Mouse (Mus musculus) forebrain, postnatal 0 days (tissue): Measurements from ENCODE around the gene Msh3. TPM values are rescaled to one million over a fixed set of nuclear protein-coding genes. Genes with fewer than 3 reads are reported as not detected.
"Not testable (repeated sequence)": the region's sequence is repeated elsewhere in the genome, so short reads cannot be mapped to it uniquely, and the experiment has no call there.

ENCODE experiments used
- ATAC-seq: fragments of 200-750 bp; cut with Nextera tagmentation; 2 replicates; pipeline ENCODE4 v1.8.0; 2017; ENCODE audit warnings: mild to moderate bottlenecking, moderate library complexity
- DNase-seq: peaks from one replicate; pipeline ENCODE4 v3.0.0-alpha.2; 2015
- H3K27ac ChIP-seq: fragments of 300-500 bp; sonication (generic); 2 replicates; pipeline ENCODE4 v1.5.1; 2014; ENCODE audit warnings: low read depth, mild to moderate bottlenecking, antibody characterized with exemption, low read length, moderate library complexity, mixed read lengths
- H3K27me3 ChIP-seq: fragments of 300-500 bp; sonication (generic); 2 replicates; pipeline ENCODE4 v1.6.1; 2014; ENCODE audit warnings: mild to moderate bottlenecking, low read length, mixed read lengths; ENCODE audit not compliant: insufficient read depth
- H3K36me3 ChIP-seq: fragments of 300-500 bp; sonication (generic); 2 replicates; pipeline ENCODE4 v1.6.1; 2014; ENCODE audit warnings: mild to moderate bottlenecking, moderate library complexity; ENCODE audit not compliant: insufficient read depth
- H3K4me1 ChIP-seq: fragments of 300-500 bp; sonication (generic); 2 replicates; pipeline ENCODE4 v1.6.1; 2014; ENCODE audit warnings: antibody characterized with exemption; ENCODE audit not compliant: insufficient read depth
- H3K4me2 ChIP-seq: fragments of 300-500 bp; sonication (generic); 2 replicates; pipeline ENCODE4 v1.6.1; 2014; ENCODE audit warnings: low read depth, mild to moderate bottlenecking, moderate library complexity
- H3K4me3 ChIP-seq: fragments of 300-500 bp; sonication (generic); 2 replicates; pipeline ENCODE4 v1.5.1; 2014; ENCODE audit warnings: low read depth, low read length, mixed read lengths
- H3K9ac ChIP-seq: fragments of 300-500 bp; sonication (generic); 2 replicates; pipeline ENCODE4 v1.6.1; 2014; ENCODE audit warnings: mild to moderate bottlenecking
- H3K9me3 ChIP-seq: fragments of 300-500 bp; sonication (generic); 2 replicates; pipeline ENCODE4 v1.6.1; 2016; ENCODE audit warnings: low read length
- CTCF ChIP-seq: sonication (generic); IDR thresholded peaks from 2 replicates; pipeline ENCODE4 v1.5.1; 2016; ENCODE audit warnings: antibody characterized with exemption, control low read depth, low read depth
- WGBS: fragments of 180-500 bp; shearing (Covaris S2); extraction: QIAGEN DNeasy Blood & Tissue Kit; methylation state at CpG from one replicate; pipeline ENCODE4 v1.1.7; 2014; 5-methylcytosine and 5-hydroxymethylcytosine counted together
- polyA plus RNA-seq: library from polyadenylated mRNA; unstranded; fragments of >200 nt; fragmentation: Nextera tagmentation; extraction: Ambion mirVana; gene quantifications from 2 replicates; pipeline ENCODE4 v1.2.1, GENCODE M21; 2015
- total RNA-seq: library from RNA; depleted of rRNA; stranded (reverse); fragments of >200 nt; gene quantifications from 2 replicates; pipeline ENCODE4 v1.2.3, GENCODE M21; 2014; rRNA removed

Msh3 gene
- total and polyA plus RNA-seq, 2 experiments from 2014 or later: 20.3 to 33.6 TPM

- H3K4me2 ChIP-seq: no peak overlapping the region
- H3K4me3 ChIP-seq: no peak overlapping the region
- DNase-seq (peak; percentile 54), ATAC-seq (peak; percentile 29; the same call in 1 of the 2 replicates)
- H3K27ac ChIP-seq: no peak overlapping the region
- H3K9me3 ChIP-seq: no peaks in the 10 kb centered on the region
- H3K4me1 ChIP-seq: no peaks in the 10 kb centered on the region
- H3K27me3 ChIP-seq: no peaks in the 10 kb centered on the region
- no peaks in the 10 kb centered on the region for H3K36me3 ChIP-seq
- no peak for TF ChIP-seq CTCF
- no peak overlapping the region for H3K9ac ChIP-seq
- WGBS: 56% methylated on average over 2 of the region's 2 CpGs
Observed at GRCm38 (mm10) chr13:92196860-92197259, 157.9 kb downstream of the Msh3 start.

DNA sequence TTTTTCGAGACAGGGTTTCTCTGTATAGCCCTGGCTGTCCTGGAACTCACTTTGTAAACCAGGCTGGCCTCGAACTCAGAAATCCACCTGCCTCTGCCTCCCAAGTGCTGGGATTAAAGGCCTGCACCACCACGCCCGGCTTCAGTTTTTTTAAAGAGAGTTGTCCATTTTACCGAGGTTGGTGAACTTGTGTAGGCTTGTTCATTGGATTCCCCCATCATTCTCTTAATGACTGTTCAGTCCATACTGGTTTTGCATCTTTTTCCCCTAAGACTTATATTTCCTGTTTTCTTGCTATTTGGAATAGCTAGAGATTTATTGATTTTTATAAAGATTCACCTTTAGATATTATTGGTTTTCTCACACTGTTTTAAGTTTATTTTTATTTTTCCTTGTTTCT is 161.0 kb downstream of the Msh3 start:
- DNase-seq, ATAC-seq, H3K4me3 ChIP-seq, H3K4me2 ChIP-seq, H3K27me3 ChIP-seq, H3K9ac ChIP-seq, H3K4me1 ChIP-seq, H3K9me3 ChIP-seq, H3K27ac ChIP-seq, H3K36me3 ChIP-seq: not testable (repeated sequence)
- 89% methylated on average over 5 of the region's 5 CpGs for WGBS

- WGBS: 80% methylated on average over 8 of the region's 8 CpGs
- not testable (repeated sequence) for H3K27ac ChIP-seq, ATAC-seq, H3K27me3 ChIP-seq, H3K4me1 ChIP-seq, H3K4me3 ChIP-seq, DNase-seq, H3K9me3 ChIP-seq, H3K36me3 ChIP-seq, H3K9ac ChIP-seq, H3K4me2 ChIP-seq
Observed at GRCm38 (mm10) chr13:92172686-92173085, 182.1 kb downstream of the Msh3 start.

Other genes with a start within 250 kb of the Msh3 start
- gene Rasgrf2, start 223.3 kb downstream of the Msh3 start, total RNA-seq: 53.0 and 63.5 TPM in 2 replicates
- gene Rasgrf2, start 223.3 kb downstream of the Msh3 start, polyA plus RNA-seq: 4.4 and 7.0 TPM in 2 replicates
- gene Gm20379, start 49.0 kb downstream of the Msh3 start, total RNA-seq: not detected in 2 replicates
- 0.25 TPM in 1 of 2 replicates, not detected in the other for gene Gm20379, start 49.0 kb downstream of the Msh3 start, polyA plus RNA-seq
- 3.1 and 3.3 TPM in 2 replicates for gene Dhfr, start 277 bp downstream of the Msh3 start, total RNA-seq
- gene Dhfr, start 277 bp downstream of the Msh3 start, polyA plus RNA-seq: 2.8 and 3.1 TPM in 2 replicates
- gene Ankrd34b, start 70.9 kb upstream of the Msh3 start, total RNA-seq: 2.4 and 3.9 TPM in 2 replicates
- gene Ankrd34b, start 70.9 kb upstream of the Msh3 start, polyA plus RNA-seq: 1.5 and 2.3 TPM in 2 replicates
- gene Fam151b, start 129.0 kb upstream of the Msh3 start, total RNA-seq: 7.9 and 9.9 TPM in 2 replicates
- 0.19 TPM in 1 of 2 replicates, not detected in the other for gene Fam151b, start 129.0 kb upstream of the Msh3 start, polyA plus RNA-seq
- 19.1 and 23.2 TPM in 2 replicates for gene Zfyve16, start 175.9 kb upstream of the Msh3 start, total RNA-seq
- 2.5 and 4.0 TPM in 2 replicates for gene Zfyve16, start 175.9 kb upstream of the Msh3 start, polyA plus RNA-seq
- not detected in 2 replicates for gene Spz1, start 221.2 kb upstream of the Msh3 start, total RNA-seq
- not detected in 2 replicates for gene Spz1, start 221.2 kb upstream of the Msh3 start, polyA plus RNA-seq